Mouse (Mus musculus) heart, embryonic 10.5 days (tissue): ENCODE data around the gene Whrn. TPM values are rescaled to one million over a fixed set of nuclear protein-coding genes. Genes with fewer than 3 reads are reported as not detected.

Experiments
- DNase-seq: peaks from one replicate; pipeline ENCODE4 v3.0.0-alpha.2; 2017; ENCODE audit warnings: low spot score
- H3K27ac ChIP-seq: fragments of 300-500 bp; sonication (generic); 2 replicates; pipeline ENCODE4 v1.5.1; 2016; ENCODE audit warnings: mild to moderate bottlenecking
- H3K27me3 ChIP-seq: fragments of 300-500 bp; sonication (generic); 2 replicates; pipeline ENCODE4 v1.6.1; 2016; ENCODE audit warnings: mild to moderate bottlenecking; ENCODE audit not compliant: poor library complexity, insufficient read depth, severe bottlenecking
- H3K36me3 ChIP-seq: fragments of 300-500 bp; sonication (generic); 2 replicates; pipeline ENCODE4 v1.6.1; 2016; ENCODE audit warnings: mild to moderate bottlenecking, moderate library complexity
- H3K4me1 ChIP-seq: fragments of 300-500 bp; sonication (generic); 2 replicates; pipeline ENCODE4 v1.6.1; 2016; ENCODE audit warnings: mild to moderate bottlenecking
- H3K4me3 ChIP-seq: fragments of 300-500 bp; sonication (generic); 2 replicates; pipeline ENCODE4 v1.5.1; 2016; ENCODE audit warnings: mild to moderate bottlenecking, moderate library complexity
- H3K9me3 ChIP-seq: fragments of 300-500 bp; sonication (generic); 2 replicates; pipeline ENCODE4 v1.6.1; 2016; ENCODE audit warnings: mild to moderate bottlenecking, moderate library complexity
- WGBS: fragments of 180-500 bp; shearing (Covaris S2); methylation state at CpG from one replicate; pipeline ENCODE4 v1.1.7; 2016; 5-methylcytosine and 5-hydroxymethylcytosine counted together
- polyA plus RNA-seq: library from polyadenylated mRNA; unstranded; fragments of >200 nt; fragmentation: Nextera tagmentation; extraction: Ambion mirVana; gene quantifications from 2 replicates; pipeline ENCODE4 v1.2.1, GENCODE M21; 2016

Gene Whrn
- polyA plus RNA-seq, 1 experiment from 2014 or later = 5.3 TPM

DNA sequence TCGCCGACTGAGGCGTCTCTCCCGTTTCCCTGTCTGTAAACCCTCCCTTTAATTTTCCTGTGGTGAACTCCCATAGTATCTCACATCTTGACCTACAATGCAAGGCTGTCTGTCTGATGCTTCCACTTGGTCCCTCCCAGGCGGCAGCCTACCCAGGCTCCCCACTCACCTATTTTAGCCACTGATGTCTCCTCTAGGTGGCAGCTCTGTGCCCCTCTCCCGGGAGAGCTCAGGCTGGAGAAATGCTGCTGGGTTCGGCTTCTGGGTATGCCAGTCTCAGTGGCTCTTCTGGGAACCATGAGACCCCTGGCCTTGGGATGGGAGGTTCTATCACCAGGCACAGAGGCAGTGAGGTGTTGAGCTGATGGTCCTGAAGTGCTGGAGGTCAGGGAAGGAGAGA is 118.3 kb downstream of the Whrn start:
- Histone ChIP-seq H3K9me3 (no peaks in the 10 kb centered on the region), H3K27me3 (0 out of 2 replicates have a peak, but pooled peaks cover 7% of the 10 kb centered on the region), H3K4me3 (no peak overlapping the region), H3K36me3 (peaks cover 54% of the 10 kb centered on the region), H3K27ac (no peak overlapping the region), H3K4me1 (0 out of 2 replicates have a peak, but pooled peaks cover 3% of the 10 kb centered on the region)
- WGBS = 67% methylated on average over 7 of the region's 7 CpGs
- no peak for DNase-seq

DNA sequence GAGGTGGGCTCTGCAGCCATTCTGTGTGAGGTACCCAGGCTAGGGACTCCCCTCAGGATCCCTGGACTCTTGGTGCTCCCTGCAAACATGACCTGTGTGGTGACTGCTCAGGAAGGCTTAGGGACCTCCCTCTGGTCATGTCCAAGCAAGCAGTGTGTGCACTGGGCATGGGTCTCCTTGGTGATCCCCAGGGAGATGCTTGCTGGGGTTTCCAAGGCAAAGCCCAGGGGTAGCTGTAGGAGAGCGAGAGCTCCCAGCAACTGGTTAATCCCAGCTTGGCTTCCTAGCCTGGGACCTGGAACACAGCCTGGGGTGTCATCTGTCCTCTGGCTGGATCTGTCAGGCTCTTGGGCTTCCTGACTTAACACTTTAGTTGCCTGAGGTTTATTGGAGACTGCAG is 120.4 kb downstream of the Whrn start:
- Histone ChIP-seq H3K27me3 (0 out of 2 replicates have a peak, but pooled peaks cover 7% of the 10 kb centered on the region), H3K4me3 (no peak overlapping the region), H3K27ac (no peak overlapping the region), H3K4me1 (0 out of 2 replicates have a peak, but pooled peaks cover 3% of the 10 kb centered on the region), H3K36me3 (peaks cover 41% of the 10 kb centered on the region), H3K9me3 (no peaks in the 10 kb centered on the region)
- no peak for DNase-seq
- 78% methylated on average over 1 of the region's 1 CpGs for WGBS

- Histone ChIP-seq H3K27ac (no peak overlapping the region), H3K9me3 (no peaks in the 10 kb centered on the region), H3K27me3 (0 out of 2 replicates have a peak, but pooled peaks cover 7% of the 10 kb centered on the region), H3K4me3 (no peak overlapping the region), H3K36me3 (peaks cover 43% of the 10 kb centered on the region), H3K4me1 (0 out of 2 replicates have a peak, but pooled peaks cover 3% of the 10 kb centered on the region)
- WGBS = 57% methylated on average over 12 of the region's 12 CpGs
- no peak for DNase-seq
Measured at GRCm38 (mm10) chr4:63374331-63374730, 121.5 kb downstream of the Whrn start.

DNA sequence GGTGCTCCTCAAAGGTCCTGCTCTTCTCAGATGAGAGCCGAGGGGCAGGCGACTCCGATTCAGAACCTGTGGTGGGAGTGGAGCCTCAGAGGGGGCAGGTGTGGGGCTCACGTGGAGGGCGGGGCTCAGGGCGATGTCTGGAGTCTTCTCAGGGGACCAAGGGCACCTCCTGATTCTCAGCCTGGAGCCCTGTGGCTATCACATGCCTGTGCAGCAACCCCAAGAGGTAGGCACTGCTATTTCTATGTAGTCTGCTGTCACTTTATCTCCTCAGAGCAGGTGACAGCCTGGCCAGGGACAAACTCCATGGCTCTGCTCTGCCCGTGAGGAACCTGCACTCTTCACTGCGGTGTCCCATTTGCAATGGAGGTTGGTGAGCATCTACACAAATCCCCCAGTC is 122.4 kb downstream of the Whrn start:
- DNase-seq = no peak
- WGBS = 84% methylated on average over 8 of the region's 8 CpGs
- no peaks in the 10 kb centered on the region for H3K9me3 ChIP-seq
- H3K4me1 ChIP-seq = 0 out of 2 replicates have a peak, but pooled peaks cover 3% of the 10 kb centered on the region
- H3K36me3 ChIP-seq = peaks cover 49% of the 10 kb centered on the region
- H3K4me3 ChIP-seq = no peak overlapping the region
- H3K27me3 ChIP-seq = 0 out of 2 replicates have a peak, but pooled peaks cover 7% of the 10 kb centered on the region
- no peak overlapping the region for H3K27ac ChIP-seq

DNA sequence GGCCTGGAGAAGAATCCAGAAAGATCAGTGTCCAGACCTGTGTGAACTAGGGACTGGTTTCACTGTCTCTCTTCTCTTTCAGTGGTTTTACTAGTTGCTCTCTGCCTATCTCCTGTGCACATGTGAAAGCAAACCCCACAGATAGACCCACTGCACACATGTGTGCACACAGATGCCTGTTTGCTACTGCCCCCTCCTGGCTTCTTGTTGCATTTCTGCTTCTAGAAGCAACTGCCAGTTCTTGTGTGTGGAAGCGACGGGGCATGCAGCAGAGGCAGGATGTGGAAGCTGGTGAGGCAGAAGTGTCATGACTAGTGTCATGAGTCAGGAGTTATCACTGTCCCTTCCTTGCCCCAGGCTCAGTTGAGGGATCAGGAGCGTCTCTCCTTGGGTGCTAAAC is 123.9 kb downstream of the Whrn start:
- Histone ChIP-seq H3K36me3 (peaks cover 49% of the 10 kb centered on the region), H3K27ac (no peak overlapping the region), H3K4me3 (no peak overlapping the region), H3K4me1 (0 out of 2 replicates have a peak, but pooled peaks cover 3% of the 10 kb centered on the region), H3K9me3 (no peaks in the 10 kb centered on the region), H3K27me3 (peaks cover 7% of the 10 kb centered on the region; the same call in 1 of the 2 replicates)
- no peak for DNase-seq
- 58% methylated on average over 3 of the region's 3 CpGs for WGBS

GRCm38 (mm10) chr4:63370897-63371296 is 124.9 kb downstream of the Whrn start:
- Histone ChIP-seq H3K4me3 (no peak overlapping the region), H3K27me3 (peaks cover 7% of the 10 kb centered on the region; the same call in 1 of the 2 replicates), H3K4me1 (0 out of 2 replicates have a peak, but pooled peaks cover 3% of the 10 kb centered on the region), H3K27ac (no peak overlapping the region), H3K36me3 (peaks cover 41% of the 10 kb centered on the region), H3K9me3 (no peaks in the 10 kb centered on the region)
- 36% methylated on average over 7 of the region's 7 CpGs for WGBS
- no peak for DNase-seq

GRCm38 (mm10) chr4:63368577-63368976 is 127.2 kb downstream of the Whrn start:
- Histone ChIP-seq H3K4me3 (no peak overlapping the region), H3K27ac (no peak overlapping the region), H3K27me3 (peaks cover 7% of the 10 kb centered on the region; the same call in 1 of the 2 replicates), H3K36me3 (peaks cover 34% of the 10 kb centered on the region), H3K4me1 (no peaks in the 10 kb centered on the region), H3K9me3 (no peaks in the 10 kb centered on the region)
- WGBS = 12% methylated on average over 4 of the region's 4 CpGs
- peak; percentile 87 for DNase-seq

Other genes with a start within 250 kb of the Whrn start
- gene Orm1, start 151.4 kb downstream of the Whrn start, polyA plus RNA-seq = not detected in 2 replicates
- not detected in 2 replicates for gene Orm3, start 139.8 kb downstream of the Whrn start, polyA plus RNA-seq
- not detected in 2 replicates for gene Orm2, start 133.5 kb downstream of the Whrn start, polyA plus RNA-seq
- 4.6 and 9.0 TPM in 2 replicates for gene Akna, start 92.6 kb downstream of the Whrn start, polyA plus RNA-seq
- 190 and 227 TPM in 2 replicates for gene Atp6v1g1, start 48.8 kb upstream of the Whrn start, polyA plus RNA-seq
- gene Tmem268, start 62.8 kb upstream of the Whrn start, polyA plus RNA-seq = 7.9 and 9.3 TPM in 2 replicates
- not detected in 2 replicates for gene Gm11213, start 109.3 kb upstream of the Whrn start, polyA plus RNA-seq
- not detected in 2 replicates for gene Tex48, start 126.4 kb upstream of the Whrn start, polyA plus RNA-seq
- not detected in 2 replicates for gene Gm11214, start 167.4 kb upstream of the Whrn start, polyA plus RNA-seq
- 0.14 and 0.19 TPM in 2 replicates for gene Tnfsf15, start 249.1 kb upstream of the Whrn start, polyA plus RNA-seq